Mouse (Mus musculus) cerebellum, adult 9-10 months (tissue): ENCODE measurements around the gene Cad.
"Not testable (repeated sequence)": the region's sequence is repeated elsewhere in the genome, so short reads cannot be mapped to it uniquely, and the experiment has no call there.

Source experiments
- DNase-seq: peaks from one replicate; pipeline ENCODE4 v3.0.0; 2022

The Cad gene

GRCm38 (mm10) chr5:31054261-31055215, at the start of gene Cad:
Cad (plus strand) TSS chr5:31054780.
- DNase-seq: peak; percentile 93

GRCm38 (mm10) chr5:31012737-31013136, 41.8 kb upstream of the Cad start:
- no peak for DNase-seq

- DNase-seq: no peak
Measured at GRCm38 (mm10) chr5:31015913-31016312, 38.7 kb upstream of the Cad start.

- not testable (repeated sequence) for DNase-seq
Measured at GRCm38 (mm10) chr5:31021790-31022189, 32.8 kb upstream of the Cad start.

- no peak for DNase-seq
Measured at GRCm38 (mm10) chr5:31022690-31023089, 31.9 kb upstream of the Cad start.

- DNase-seq: no peak
Measured at GRCm38 (mm10) chr5:31023254-31023653, 31.3 kb upstream of the Cad start.

- no peak for DNase-seq
Measured at GRCm38 (mm10) chr5:31024641-31025040, 29.9 kb upstream of the Cad start.

GRCm38 (mm10) chr5:31030926-31031325, 23.7 kb upstream of the Cad start:
- DNase-seq: no peak

GRCm38 (mm10) chr5:31031508-31031907, 23.1 kb upstream of the Cad start:
- DNase-seq: no peak

- DNase-seq: no peak
Measured at GRCm38 (mm10) chr5:31034669-31035068, 19.9 kb upstream of the Cad start.

GRCm38 (mm10) chr5:31036556-31036955, 18.0 kb upstream of the Cad start:
- DNase-seq: not testable (repeated sequence)

GRCm38 (mm10) chr5:31038171-31038845, 16.3 kb upstream of the Cad start:
- no peak for DNase-seq

- DNase-seq: no peak
Measured at GRCm38 (mm10) chr5:31046416-31046815, 8.2 kb upstream of the Cad start.

GRCm38 (mm10) chr5:31047074-31047473, 7.5 kb upstream of the Cad start:
- no peak for DNase-seq

- peak; percentile 99 for DNase-seq
Measured at GRCm38 (mm10) chr5:31047848-31048762, 6.5 kb upstream of the Cad start, which contains the start of gene Atraid. Atraid (plus strand) TSS chr5:31048312.

- DNase-seq: peak; percentile 70
Measured at GRCm38 (mm10) chr5:31048763-31049641, 5.6 kb upstream of the Cad start, which contains the start of gene Slc5a6. Slc5a6 (minus strand) TSS chr5:31048924.

GRCm38 (mm10) chr5:31050427-31050826, 4.2 kb upstream of the Cad start:
- DNase-seq: no peak

GRCm38 (mm10) chr5:31053728-31054127, 852 bp upstream of the Cad start:
- DNase-seq: not testable (repeated sequence)

- DNase-seq: no peak
Measured at GRCm38 (mm10) chr5:31055216-31056140, 898 bp downstream of the Cad start.

GRCm38 (mm10) chr5:31069810-31070209, 15.2 kb downstream of the Cad start:
- DNase-seq: no peak
